Mouse (Mus musculus) lung, embryonic 16.5 days (tissue): ENCODE measurements at regions not wholly inside any gene's neighbourhood (a gene's known extent, or its start where the extent isn't known, plus 50 kb on each side); places are given as distances from the start of the nearest gene placed in this dataset.

Experiments
- ATAC-seq: fragments of 200-750 bp; cut with Nextera tagmentation; 2 replicates; pipeline ENCODE4 v1.8.0; 2017; ENCODE audit warnings: low read depth, mild to moderate bottlenecking, moderate library complexity
- H3K27ac ChIP-seq: fragments of 300-500 bp; sonication (generic); 2 replicates; pipeline ENCODE4 v1.5.1; 2014; ENCODE audit warnings: mild to moderate bottlenecking, control low read depth, low read length
- H3K27me3 ChIP-seq: fragments of 300-500 bp; sonication (generic); 2 replicates; pipeline ENCODE4 v1.6.1; 2014; ENCODE audit warnings: low read depth, low read length, mixed read lengths; ENCODE audit not compliant: control insufficient read depth, insufficient read depth
- H3K36me3 ChIP-seq: fragments of 300-500 bp; sonication (generic); 2 replicates; pipeline ENCODE4 v1.6.1; 2014; ENCODE audit warnings: low read length; ENCODE audit not compliant: control insufficient read depth, insufficient read depth
- H3K4me1 ChIP-seq: fragments of 300-500 bp; sonication (generic); replicated peaks from 2 replicates; pipeline ENCODE4 v1.6.1; 2014; ENCODE audit warnings: low read length, mixed read lengths; ENCODE audit not compliant: control insufficient read depth, insufficient read depth
- H3K4me2 ChIP-seq: fragments of 300-500 bp; sonication (generic); 2 replicates; pipeline ENCODE4 v1.6.1; 2014; ENCODE audit warnings: low read depth, low read length, control low read depth
- H3K4me3 ChIP-seq: fragments of 300-500 bp; sonication (generic); 2 replicates; pipeline ENCODE4 v1.5.1; 2014; ENCODE audit warnings: mild to moderate bottlenecking, low read length, control low read depth
- H3K9ac ChIP-seq: fragments of 300-500 bp; sonication (generic); 2 replicates; pipeline ENCODE4 v1.6.1; 2014; ENCODE audit warnings: low read length, control low read depth
- H3K9me3 ChIP-seq: fragments of 300-500 bp; sonication (generic); 2 replicates; pipeline ENCODE4 v1.6.1; 2016; ENCODE audit warnings: low read length; ENCODE audit not compliant: control insufficient read depth
- WGBS: fragments of 180-500 bp; shearing (Covaris S2); extraction: QIAGEN DNeasy Blood & Tissue Kit; methylation state at CpG from one replicate; pipeline ENCODE4 v1.1.7; 2014; 5-methylcytosine and 5-hydroxymethylcytosine counted together

DNA sequence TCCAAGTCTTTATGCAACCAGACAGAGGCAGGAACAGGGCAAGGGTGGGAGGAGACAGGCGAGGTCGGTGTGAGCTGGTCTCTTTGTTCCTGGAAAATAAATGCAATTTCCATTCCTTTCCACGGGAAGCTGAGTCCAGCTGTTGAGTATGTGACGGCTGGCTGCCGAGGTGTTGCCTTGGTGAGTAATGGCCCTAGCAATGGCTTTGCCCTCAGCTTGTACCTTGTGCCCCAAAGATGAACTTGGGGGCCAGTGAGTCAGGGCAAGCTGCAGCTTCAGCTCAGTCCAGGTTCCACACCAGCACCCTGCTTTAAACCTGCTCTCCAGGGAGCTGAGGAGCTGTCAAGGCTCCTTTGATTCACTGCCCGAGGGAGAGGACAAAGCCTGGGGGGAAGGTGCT lies 130.0 kb downstream of the Tmem132e start:
- ATAC-seq, result no peak
- Histone ChIP-seq H3K4me3 (no peak overlapping the region), H3K4me2 (no peak overlapping the region), H3K9me3 (no peaks in the 10 kb centered on the region), H3K36me3 (no peaks in the 10 kb centered on the region), H3K27ac (no peak overlapping the region), H3K9ac (no peak overlapping the region), H3K4me1 (no peaks in the 10 kb centered on the region), H3K27me3 (no peaks in the 10 kb centered on the region)
- 6% methylated on average over 6 of the region's 6 CpGs for WGBS

DNA sequence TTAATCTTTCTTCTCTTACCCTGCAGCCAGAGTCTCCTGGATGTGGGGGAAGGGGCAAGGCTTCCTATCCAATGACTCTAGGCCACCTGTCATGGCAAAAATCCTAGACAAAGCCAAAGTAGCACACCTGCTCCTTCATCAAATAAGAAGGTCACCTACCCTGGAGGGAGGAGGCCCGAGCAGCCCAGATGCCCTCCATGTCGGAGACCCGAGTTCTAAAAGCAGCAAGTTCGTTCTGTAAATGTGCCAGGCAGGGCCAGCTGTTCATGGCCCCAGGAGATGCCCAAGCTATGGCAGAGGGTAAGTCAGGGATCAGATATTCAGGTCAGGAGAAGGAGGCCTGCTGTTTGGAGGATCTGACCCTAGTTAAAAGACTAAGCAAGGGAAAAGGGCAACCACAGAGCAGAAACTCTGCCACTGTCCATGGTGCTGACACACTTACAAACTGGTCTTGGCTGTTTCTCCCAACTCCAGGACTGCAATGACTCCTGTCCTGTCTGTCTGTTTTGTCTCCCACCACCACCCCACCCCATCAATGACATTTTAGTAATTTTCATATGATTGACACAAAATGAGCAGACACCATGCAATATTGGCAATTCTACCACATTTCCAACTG lies 125.9 kb downstream of the Tmem132e start:
- ATAC-seq, result no peak
- Histone ChIP-seq H3K27ac (no peak overlapping the region), H3K4me1 (no peaks in the 10 kb centered on the region), H3K4me2 (no peak overlapping the region), H3K9ac (no peak overlapping the region), H3K9me3 (no peaks in the 10 kb centered on the region), H3K27me3 (no peaks in the 10 kb centered on the region), H3K4me3 (no peak overlapping the region), H3K36me3 (no peaks in the 10 kb centered on the region)
- 87% methylated on average over 4 of the region's 4 CpGs for WGBS

DNA sequence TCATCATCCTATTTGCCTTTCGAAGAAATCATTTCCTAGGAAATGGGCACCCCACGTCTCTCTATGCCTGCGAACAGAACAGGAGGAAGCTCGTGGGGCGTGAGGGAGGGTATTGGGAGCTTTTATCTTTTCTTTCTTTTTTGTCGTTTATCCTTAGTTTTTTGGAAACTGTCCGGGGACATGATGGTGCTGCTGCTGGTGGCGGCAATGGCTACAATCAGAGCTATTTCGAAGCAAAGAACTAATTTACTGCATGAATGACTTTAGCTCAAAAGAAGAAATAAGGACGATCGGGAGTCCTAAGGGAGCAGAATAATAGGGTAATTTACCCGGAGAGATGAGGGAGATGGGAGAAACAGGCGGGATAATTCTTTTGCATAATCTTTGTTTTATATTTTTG lies 119.9 kb downstream of the Tmem132e start:
- WGBS, result 65% methylated on average over 13 of the region's 13 CpGs
- H3K4me2 ChIP-seq, result no peak overlapping the region
- ATAC-seq, result no peak
- no peaks in the 10 kb centered on the region for H3K27me3 ChIP-seq
- H3K36me3 ChIP-seq, result no peaks in the 10 kb centered on the region
- H3K27ac ChIP-seq, result no peak overlapping the region
- H3K4me3 ChIP-seq, result no peak overlapping the region
- H3K4me1 ChIP-seq, result no peaks in the 10 kb centered on the region
- no peak overlapping the region for H3K9ac ChIP-seq
- H3K9me3 ChIP-seq, result no peaks in the 10 kb centered on the region
